Mouse (Mus musculus) spleen, adult 18-20 months (tissue): ENCODE data around the gene Ifna13.

Experiments
- DNase-seq, 2 experiments: peaks; one replicate each; pipeline ENCODE4 v3.0.0; 2022; ENCODE audit warnings: mixed read lengths in 2 of 2

Ifna13 gene

GRCm38 (mm10) chr4:88644359-88644758 is at the start of gene Ifna13:
Ifna13 (minus strand) TSS chr4:88644459.
- DNase-seq: no peak

DNA sequence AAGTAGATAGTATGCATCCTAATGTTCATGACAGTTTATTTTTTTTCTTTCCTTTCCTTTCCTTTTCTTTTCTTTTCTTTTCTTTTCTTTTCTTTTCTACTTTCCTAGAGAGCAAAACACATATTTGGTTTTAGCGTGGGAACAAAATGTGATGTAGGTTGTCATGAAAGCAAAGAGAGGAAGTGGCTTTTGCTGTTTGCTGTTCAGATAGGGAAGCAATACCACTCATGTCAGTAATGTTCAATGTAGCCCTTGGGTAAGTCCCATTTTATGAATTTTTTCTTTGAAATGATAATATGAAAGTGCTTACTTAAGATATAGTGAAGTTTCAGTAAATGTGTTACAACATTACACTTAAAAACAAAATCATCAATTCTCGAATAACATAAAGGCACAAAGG is 49.1 kb upstream of the Ifna13 start:
- DNase-seq: no peak

- no peak for DNase-seq
Observed at GRCm38 (mm10) chr4:88692537-88692936, 48.3 kb upstream of the Ifna13 start.

GRCm38 (mm10) chr4:88691259-88691658 is 47.0 kb upstream of the Ifna13 start, which contains the start of gene Ifnab:
Ifnab (minus strand) TSS chr4:88691359.
- no peak for DNase-seq

DNA sequence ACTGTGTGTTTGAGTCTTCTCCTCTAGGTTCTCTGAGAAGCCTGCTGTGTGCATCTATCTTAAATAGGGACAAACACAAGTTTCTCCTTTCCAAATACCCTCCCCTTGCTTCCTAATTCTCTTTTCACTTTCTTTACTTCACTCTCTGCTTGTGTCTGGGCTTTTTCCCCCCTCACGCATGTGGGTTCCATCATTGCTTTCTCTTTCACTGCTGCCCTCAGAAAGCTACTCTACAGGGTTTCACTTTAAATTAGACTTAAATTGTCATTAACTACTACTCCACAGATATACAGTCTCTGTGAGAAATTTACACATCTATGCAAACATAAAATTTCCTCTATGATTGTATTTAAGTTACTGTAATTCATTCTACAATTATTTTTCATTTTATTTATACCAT is 39.6 kb upstream of the Ifna13 start, which contains the start of gene Ifna2:
Gene Ifna2, minus strand, starts transcription at position 101 of the 400 bp plus-strand sequence.
- no peak for DNase-seq

GRCm38 (mm10) chr4:88681353-88681752 is 37.1 kb upstream of the Ifna13 start:
- no peak for DNase-seq

- DNase-seq: peak in 1 of 2 experiments; percentile 27
Observed at GRCm38 (mm10) chr4:88680362-88680761, 36.1 kb upstream of the Ifna13 start.

DNA sequence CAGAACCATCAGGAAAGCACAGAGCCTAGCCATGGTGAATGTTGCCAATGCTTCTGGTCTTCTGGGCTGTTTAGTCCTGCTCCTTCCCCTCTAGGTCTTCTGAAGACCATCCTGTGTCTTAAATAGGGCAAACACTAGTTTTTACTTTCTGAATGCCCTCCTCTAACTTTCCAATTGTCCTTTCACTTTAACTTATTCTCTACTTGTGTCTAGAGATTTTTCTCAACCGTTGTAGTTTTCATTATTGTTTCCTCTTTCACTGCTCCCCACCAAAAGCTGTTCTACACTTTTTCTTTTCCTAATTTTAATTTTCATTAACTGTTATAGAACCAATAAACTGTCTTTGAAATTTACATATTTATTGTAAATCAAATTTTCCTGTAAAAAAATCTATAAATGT is 32.6 kb upstream of the Ifna13 start, which contains the start of gene Ifna16:
Gene Ifna16, minus strand, starts transcription at position 101 of the 400 bp plus-strand sequence.
- no peak for DNase-seq

- DNase-seq: no peak
Observed at GRCm38 (mm10) chr4:88655461-88655860, 11.2 kb upstream of the Ifna13 start.

- no peak for DNase-seq
Observed at GRCm38 (mm10) chr4:88653644-88654043, 9.4 kb upstream of the Ifna13 start.

- no peak for DNase-seq
Observed at GRCm38 (mm10) chr4:88642526-88642925, 1.7 kb downstream of the Ifna13 start.

GRCm38 (mm10) chr4:88641077-88641831 is 3.0 kb downstream of the Ifna13 start:
- DNase-seq: peak; percentile 66 to 93

GRCm38 (mm10) chr4:88640704-88641076 is 3.6 kb downstream of the Ifna13 start:
- no peak for DNase-seq

DNA sequence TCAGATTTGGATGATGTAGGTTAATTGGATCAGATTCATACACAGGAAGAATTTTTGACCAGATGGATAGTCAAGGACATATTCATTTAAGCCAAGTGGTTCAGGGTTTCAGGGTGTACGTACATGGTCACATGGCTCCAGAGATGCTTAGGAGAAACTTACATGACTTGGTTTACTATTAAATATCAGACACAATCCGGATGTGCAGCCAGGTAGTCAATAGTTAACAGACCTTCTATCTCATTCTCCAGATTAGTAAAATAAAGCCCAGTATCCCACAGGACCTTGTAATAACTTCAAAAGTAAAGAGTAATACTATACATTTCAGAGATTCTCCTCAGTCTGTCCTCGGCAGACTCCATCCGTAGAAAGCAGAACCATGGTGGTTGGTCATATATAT is 9.9 kb downstream of the Ifna13 start, which contains the start of gene C87499:
Gene C87499, minus strand, starts transcription at position 101 of the 400 bp plus-strand sequence.
- DNase-seq: no peak

- DNase-seq: no peak
Observed at GRCm38 (mm10) chr4:88603276-88603675, 41.0 kb downstream of the Ifna13 start, which contains the start of gene Ifna12. Ifna12 (minus strand) TSS chr4:88603376.
